Comparison of ENCODE assay signal across 22 mouse cellular contexts in the genomic region with DNA sequence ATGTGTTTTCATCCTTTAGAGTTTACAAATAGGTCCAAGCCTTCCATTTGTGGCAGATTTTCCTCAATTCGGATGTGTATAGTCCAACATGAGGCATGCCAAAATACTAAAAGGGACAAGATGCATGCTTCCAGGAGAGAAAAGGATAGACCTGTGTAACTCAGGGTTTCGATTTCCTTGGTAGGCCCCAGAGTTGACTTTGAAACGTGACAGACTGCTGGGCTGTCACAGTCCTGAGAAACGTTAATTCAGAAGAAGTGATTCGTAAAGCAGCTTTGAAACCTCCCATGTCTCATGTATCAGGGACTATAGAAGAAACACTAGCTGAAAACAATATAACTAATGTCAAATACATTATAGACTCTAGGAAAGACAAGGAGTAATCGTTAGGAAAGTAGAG.
DNase-seq lines count a peak whose midpoint lies in the region; TF ChIP-seq lines count a peak whose summit lies in the region.
"Had no signal": no experiment of that assay in that cellular context is flagged by ENCODE, and none has a peak within 500 bp of the region (broad histone marks: within the 10 kb centered on the region; RNA-seq: fewer than 3 reads in every experiment).

No protein-coding gene starts in this region.

- peaks cover 16% of the 10 kb centered on the region for H3K4me1 ChIP-seq in lung, adult 2 months (ENCODE audit: control insufficient read depth, insufficient read depth, low read length)
- H3K4me1 ChIP-seq: embryonic facial prominence, embryonic 15.5 days had no signal

- peak overlapping the region; percentile 31 for H3K4me3 ChIP-seq in gastrocnemius, adult 2 months
- no peak overlapping the region for H3K4me3 ChIP-seq in lung, adult 2 months (replicated peaks; ENCODE audit: extremely low read depth, low read depth, low read length)
- H3K4me3 ChIP-seq: embryonic facial prominence, embryonic 12.5 days; embryonic facial prominence, embryonic 15.5 days; heart, embryonic 13.5 days; hindbrain, embryonic 12.5 days; hindbrain, embryonic 15.5 days; intestine, embryonic 15.5 days had no signal

- WGBS in lung, adult 2 months = 62% methylated on average over 6 of the region's 6 CpGs

- DNase-seq in gastrocnemius, adult 2 months = no peak
- DNase-seq in gastrocnemius, postnatal 36 days = no peak
- peak; percentile 2 for DNase-seq in heart, postnatal 4 days
- no peak for DNase-seq in heart, adult 18-20 months
- DNase-seq in lung, adult 2 months = peak; percentile 1
- DNase-seq in lung, postnatal 25 days (ENCODE audit: low spot score) = no peak
- no peak for DNase-seq in left cerebral cortex, adult 8-10 months (ENCODE audit: low spot score in 2 of 2)
- DNase-seq: adrenal gland, postnatal 10 days; adrenal gland, postnatal 36 days; cerebellum, adult 11 months; cerebellum, adult 2 months; cerebellum, adult 9-11 months; cerebellum, postnatal 25 days; forebrain, postnatal 0 days; gastrocnemius, postnatal 10 days; heart, postnatal 14 days had no signal

- H3K27ac ChIP-seq in gastrocnemius, adult 2 months = peak overlapping the region; percentile 100
- H3K27ac ChIP-seq: embryonic facial prominence, embryonic 12.5 days; embryonic facial prominence, embryonic 15.5 days; heart, embryonic 13.5 days; hindbrain, embryonic 12.5 days; hindbrain, embryonic 15.5 days; intestine, embryonic 15.5 days had no signal

- TF ChIP-seq CTCF in gastrocnemius, adult 2 months (IDR thresholded peaks at IDR 0.05) = no peak
- no peak for TF ChIP-seq CTCF in lung, adult 2 months (IDR thresholded peaks at IDR 0.05; ENCODE audit: insufficient read depth, low read length)

- intact Hi-C loops in gastrocnemius, adult 2 months (cut with DNase I) = no loop called here
- intact Hi-C loops in gastrocnemius, postnatal 36 days (cut with DNase I) = no loop called here

- TF ChIP-seq POLR2A in lung, adult 2 months (IDR thresholded peaks at IDR 0.05; ENCODE audit: borderline replicate concordance, extremely low read depth, low read depth, low read length) = no peak

Comparison
In these comparisons a context has a peak if more than half of its experiments do, and no peak if none do; other contexts are left out.
1. DNase-seq: peak in heart, postnatal 4 days (single experiment) and lung, adult 2 months (single experiment); none in gastrocnemius, adult 2 months (single experiment), gastrocnemius, postnatal 36 days (0 of 2), heart, adult 18-20 months (0 of 2), lung, postnatal 25 days (single experiment) and left cerebral cortex, adult 8-10 months (0 of 2).